Mouse (Mus musculus): ENCODE measurements at regions not wholly inside any gene's neighbourhood (a gene's known extent, or its start where the extent isn't known, plus 50 kb on each side); places are given as distances from the start of the nearest gene placed in this dataset.

DNA sequence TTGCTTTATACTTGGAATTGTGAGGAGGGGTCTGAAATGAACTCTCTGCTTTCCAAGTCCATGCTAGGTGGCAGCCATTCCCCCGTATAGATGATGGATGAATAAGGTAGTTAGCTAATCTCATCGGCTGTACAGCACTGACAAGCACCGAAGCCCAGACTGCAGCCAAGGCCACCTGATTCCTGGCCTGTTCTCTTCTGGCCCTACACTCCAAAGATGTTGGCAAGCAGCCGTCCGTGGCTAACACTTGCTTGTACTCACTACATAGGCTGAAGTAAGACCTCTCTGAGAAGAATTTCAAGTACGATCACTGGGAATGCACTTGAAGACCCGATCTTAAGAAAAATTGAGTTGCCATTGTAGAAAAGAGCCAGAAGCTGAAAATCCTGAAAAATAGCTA is 427.2 kb upstream of the Gcfc2 start:
- ATAC-seq (ENCODE audit: low FRiP score) = no peak
- no peak for TF ChIP-seq CTCF (IDR thresholded peaks at IDR 0.05)
- Histone ChIP-seq H3K4me2 (ENCODE audit: low read depth, low read length, poor library complexity, severe bottlenecking) (no peak overlapping the region), H3K4me1 (ENCODE audit: insufficient read depth, low read length) (no peaks in the 10 kb centered on the region), H3K27me3 (ENCODE audit: insufficient read depth, low read length) (no peaks in the 10 kb centered on the region), H3K27ac (ENCODE audit: low read depth, low read length) (no peak overlapping the region), H3K9me3 (ENCODE audit: low read length) (no peaks in the 10 kb centered on the region), H3K4me3 (ENCODE audit: low read depth, low read length) (no peak overlapping the region), H3K36me3 (ENCODE audit: insufficient read depth, low read length) (no peaks in the 10 kb centered on the region), H3K9ac (replicated peaks; ENCODE audit: low read length, poor library complexity, severe bottlenecking) (no peak overlapping the region)
- WGBS = 89% methylated on average over 7 of the region's 7 CpGs
- DNase-seq (ENCODE audit: low spot score) = no peak

GRCm38 (mm10) chr6:81517185-81517584 is 406.3 kb upstream of the Gcfc2 start:
- H3K27me3 ChIP-seq (ENCODE audit: insufficient read depth, low read length) = no peaks in the 10 kb centered on the region
- no peaks in the 10 kb centered on the region for H3K36me3 ChIP-seq (ENCODE audit: insufficient read depth, low read length)
- H3K9ac ChIP-seq (replicated peaks; ENCODE audit: low read length, poor library complexity, severe bottlenecking) = no peak overlapping the region
- H3K27ac ChIP-seq (ENCODE audit: low read depth, low read length) = no peak overlapping the region
- H3K4me3 ChIP-seq (ENCODE audit: low read depth, low read length) = no peak overlapping the region
- no peak for TF ChIP-seq CTCF (IDR thresholded peaks at IDR 0.05)
- 88% methylated on average over 1 of the region's 1 CpGs for WGBS
- H3K4me2 ChIP-seq (ENCODE audit: low read depth, low read length, poor library complexity, severe bottlenecking) = no peak overlapping the region
- ATAC-seq (ENCODE audit: low FRiP score) = no peak
- no peaks in the 10 kb centered on the region for H3K9me3 ChIP-seq (ENCODE audit: low read length)
- DNase-seq (ENCODE audit: low spot score) = no peak
- H3K4me1 ChIP-seq (ENCODE audit: insufficient read depth, low read length) = no peaks in the 10 kb centered on the region

- Histone ChIP-seq H3K27ac (ENCODE audit: low read depth, low read length) (no peak overlapping the region), H3K4me3 (ENCODE audit: low read depth, low read length) (no peak overlapping the region), H3K9me3 (ENCODE audit: low read length) (no peaks in the 10 kb centered on the region), H3K9ac (replicated peaks; ENCODE audit: low read length, poor library complexity, severe bottlenecking) (no peak overlapping the region), H3K4me1 (ENCODE audit: insufficient read depth, low read length) (no peaks in the 10 kb centered on the region), H3K27me3 (ENCODE audit: insufficient read depth, low read length) (no peaks in the 10 kb centered on the region), H3K36me3 (ENCODE audit: insufficient read depth, low read length) (no peaks in the 10 kb centered on the region), H3K4me2 (ENCODE audit: low read depth, low read length, poor library complexity, severe bottlenecking) (no peak overlapping the region)
- WGBS = 59% methylated on average over 2 of the region's 2 CpGs
- DNase-seq (ENCODE audit: low spot score) = no peak
- TF ChIP-seq CTCF (IDR thresholded peaks at IDR 0.05) = no peak
- no peak for ATAC-seq (ENCODE audit: low FRiP score)
These were observed 361.2 kb upstream of the Gcfc2 start for GRCm38 (mm10) chr6:81562260-81562659.

DNA sequence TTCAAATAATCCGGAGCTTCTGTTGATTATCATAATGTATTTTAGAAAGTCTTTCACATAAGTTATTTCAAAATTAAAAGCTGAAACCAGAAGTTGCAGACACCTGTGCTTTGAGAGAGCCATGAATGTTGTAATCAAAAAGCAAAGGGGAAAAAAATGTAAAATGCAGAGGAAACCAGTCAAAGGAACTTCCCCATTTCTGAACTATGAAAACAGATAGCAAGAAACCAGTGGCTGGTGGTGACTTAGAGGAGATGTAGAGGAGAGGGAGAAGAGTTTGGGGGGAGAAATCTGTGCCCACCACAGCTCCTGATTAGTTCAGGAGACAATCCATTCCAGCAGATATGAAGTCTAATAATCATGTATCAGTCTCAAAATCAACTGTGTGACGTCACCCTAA is 360.3 kb upstream of the Gcfc2 start:
- H3K4me2 ChIP-seq (ENCODE audit: low read depth, low read length, poor library complexity, severe bottlenecking) = no peak overlapping the region
- ATAC-seq (ENCODE audit: low FRiP score) (no peak), DNase-seq (ENCODE audit: low spot score) (no peak)
- H3K4me1 ChIP-seq (ENCODE audit: insufficient read depth, low read length) = no peaks in the 10 kb centered on the region
- TF ChIP-seq CTCF (IDR thresholded peaks at IDR 0.05) = no peak
- H3K27ac ChIP-seq (ENCODE audit: low read depth, low read length) = no peak overlapping the region
- no peaks in the 10 kb centered on the region for H3K9me3 ChIP-seq (ENCODE audit: low read length)
- no peak overlapping the region for H3K4me3 ChIP-seq (ENCODE audit: low read depth, low read length)
- no peaks in the 10 kb centered on the region for H3K36me3 ChIP-seq (ENCODE audit: insufficient read depth, low read length)
- WGBS = 81% methylated on average over 2 of the region's 2 CpGs
- no peak overlapping the region for H3K9ac ChIP-seq (replicated peaks; ENCODE audit: low read length, poor library complexity, severe bottlenecking)
- no peaks in the 10 kb centered on the region for H3K27me3 ChIP-seq (ENCODE audit: insufficient read depth, low read length)

DNA sequence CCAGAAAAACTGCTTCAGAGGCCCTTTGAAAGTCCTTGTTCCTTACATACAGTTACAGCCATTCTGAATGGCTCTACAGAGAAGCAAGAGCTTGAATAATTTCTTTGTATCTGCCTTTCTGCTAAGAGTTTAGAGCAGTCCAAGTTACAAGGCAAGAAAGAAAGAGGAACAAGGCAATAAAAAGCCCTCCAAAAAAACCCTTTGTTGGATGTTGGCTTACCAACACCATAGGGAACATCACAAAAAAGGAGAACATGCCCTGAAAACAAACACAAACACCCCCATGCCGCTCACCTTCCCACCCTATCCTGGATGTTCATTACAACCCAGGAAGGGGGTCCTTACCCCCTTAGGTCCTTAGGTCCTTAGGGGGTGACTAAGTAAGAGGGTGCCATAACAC is 359.2 kb upstream of the Gcfc2 start:
- H3K4me3 ChIP-seq (ENCODE audit: low read depth, low read length) = no peak overlapping the region
- H3K27ac ChIP-seq (ENCODE audit: low read depth, low read length) = no peak overlapping the region
- H3K36me3 ChIP-seq (ENCODE audit: insufficient read depth, low read length) = no peaks in the 10 kb centered on the region
- H3K9ac ChIP-seq (replicated peaks; ENCODE audit: low read length, poor library complexity, severe bottlenecking) = no peak overlapping the region
- H3K9me3 ChIP-seq (ENCODE audit: low read length) = no peaks in the 10 kb centered on the region
- no peak for TF ChIP-seq CTCF (IDR thresholded peaks at IDR 0.05)
- ATAC-seq (ENCODE audit: low FRiP score) (no peak), DNase-seq (ENCODE audit: low spot score) (no peak)
- no peaks in the 10 kb centered on the region for H3K27me3 ChIP-seq (ENCODE audit: insufficient read depth, low read length)
- H3K4me1 ChIP-seq (ENCODE audit: insufficient read depth, low read length) = no peaks in the 10 kb centered on the region
- WGBS = 91% methylated on average over 1 of the region's 1 CpGs
- H3K4me2 ChIP-seq (ENCODE audit: low read depth, low read length, poor library complexity, severe bottlenecking) = no peak overlapping the region

DNA sequence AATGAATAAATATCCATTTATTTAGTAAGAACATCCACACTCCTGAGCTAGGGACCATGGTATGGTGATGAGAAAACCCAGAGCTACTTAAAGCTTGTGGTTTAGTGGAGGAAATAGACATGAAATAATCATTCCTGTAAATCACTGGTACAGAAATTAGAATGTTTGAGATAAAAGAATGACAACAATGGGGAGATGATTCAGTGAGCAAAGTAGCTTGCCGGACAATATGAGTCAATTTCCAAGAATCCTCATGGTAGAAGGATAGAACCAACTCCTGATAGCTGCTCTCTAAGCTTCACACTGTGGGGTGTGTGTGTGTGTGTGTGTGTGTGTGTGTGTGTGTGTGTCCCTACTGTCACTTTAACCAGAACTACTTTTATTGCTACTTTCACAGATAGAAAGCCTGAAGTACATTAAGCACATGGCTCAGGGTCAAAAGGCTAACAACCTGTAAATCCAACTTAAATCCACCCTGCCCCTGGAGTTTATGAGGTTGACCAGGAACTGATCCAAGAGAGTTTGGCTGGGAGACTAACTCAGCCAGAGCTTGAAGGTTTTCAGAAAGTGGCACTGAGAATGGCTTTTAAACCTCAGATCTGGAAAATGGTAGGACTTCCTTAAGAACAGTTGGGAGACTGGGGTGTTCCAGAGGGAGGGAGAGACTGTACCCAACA is 336.9 kb upstream of the Gcfc2 start:
- ATAC-seq (ENCODE audit: low FRiP score) (no peak), DNase-seq (ENCODE audit: low spot score) (no peak)
- H3K4me2 ChIP-seq (ENCODE audit: low read depth, low read length, poor library complexity, severe bottlenecking) = no peak overlapping the region
- H3K4me3 ChIP-seq (ENCODE audit: low read depth, low read length) = no peak overlapping the region
- no peaks in the 10 kb centered on the region for H3K9me3 ChIP-seq (ENCODE audit: low read length)
- no peaks in the 10 kb centered on the region for H3K4me1 ChIP-seq (ENCODE audit: insufficient read depth, low read length)
- no peak overlapping the region for H3K9ac ChIP-seq (replicated peaks; ENCODE audit: low read length, poor library complexity, severe bottlenecking)
- no peaks in the 10 kb centered on the region for H3K36me3 ChIP-seq (ENCODE audit: insufficient read depth, low read length)
- no peak overlapping the region for H3K27ac ChIP-seq (ENCODE audit: low read depth, low read length)
- TF ChIP-seq CTCF (IDR thresholded peaks at IDR 0.05) = no peak
- no peaks in the 10 kb centered on the region for H3K27me3 ChIP-seq (ENCODE audit: insufficient read depth, low read length)
- WGBS = 87% methylated on average over 1 of the region's 1 CpGs
